Mouse (Mus musculus): ENCODE results near the gene Gm16253. TPM values are rescaled to one million over a fixed set of nuclear protein-coding genes. Genes with fewer than 3 reads are reported as not detected.
"Not testable (repeated sequence)": the region's sequence is repeated elsewhere in the genome, so short reads cannot be mapped to it uniquely, and the experiment has no call there.

Gm16253 gene
- polyA plus RNA-seq, 1 experiment from 2014 or later: 2.0 TPM

- H3K27me3 ChIP-seq: peaks cover 7% of the 10 kb centered on the region
- peaks cover 60% of the 10 kb centered on the region for H3K4me1 ChIP-seq
- H3K4me2 ChIP-seq (replicated peaks): peak overlapping the region; percentile 55
- H3K9me3 ChIP-seq (replicated peaks): no peaks in the 10 kb centered on the region
- ATAC-seq (ENCODE audit: insufficient number of reproducible peaks, low FRiP score, low TSS enrichment, low read depth): peak; percentile 69
- under 1% methylated on average over 35 of the region's 40 CpGs for WGBS
- H3K9ac ChIP-seq: peak overlapping the region; percentile 70
- H3K36me3 ChIP-seq: 0 out of 2 replicates have a peak, but pooled peaks cover 4% of the 10 kb centered on the region
- H3K27ac ChIP-seq (replicated peaks): peak overlapping the region; percentile 97
- H3K4me3 ChIP-seq (replicated peaks): peak overlapping the region; percentile 75
These were observed 24.5 kb downstream of the Gm16253 start for GRCm38 (mm10) chr3:96601251-96601787.

- 17% methylated on average over 10 of the region's 10 CpGs for WGBS
- Histone ChIP-seq H3K9ac (peak overlapping the region; percentile 26), H3K36me3 (0 out of 2 replicates have a peak, but pooled peaks cover 4% of the 10 kb centered on the region), H3K4me3 (replicated peaks) (peak overlapping the region; percentile 75), H3K27me3 (peaks cover 4% of the 10 kb centered on the region; the same call in 1 of the 2 replicates), H3K4me1 (peaks cover 52% of the 10 kb centered on the region), H3K27ac (replicated peaks) (peak overlapping the region; percentile 97), H3K9me3 (replicated peaks) (no peaks in the 10 kb centered on the region), H3K4me2 (replicated peaks) (peak overlapping the region; percentile 55)
- no peak for ATAC-seq (ENCODE audit: insufficient number of reproducible peaks, low FRiP score, low TSS enrichment, low read depth)
These were observed 25.3 kb downstream of the Gm16253 start for GRCm38 (mm10) chr3:96601941-96602703.

GRCm38 (mm10) chr3:96602704-96603084 is 25.9 kb downstream of the Gm16253 start:
- no peaks in the 10 kb centered on the region for H3K9me3 ChIP-seq (replicated peaks)
- peak overlapping the region; percentile 75 for H3K4me3 ChIP-seq (replicated peaks)
- ATAC-seq (ENCODE audit: insufficient number of reproducible peaks, low FRiP score, low TSS enrichment, low read depth): no peak
- H3K36me3 ChIP-seq: 0 out of 2 replicates have a peak, but pooled peaks cover 4% of the 10 kb centered on the region
- H3K4me2 ChIP-seq (replicated peaks): peak overlapping the region; percentile 55
- 41% methylated on average over 5 of the region's 5 CpGs for WGBS
- peaks cover 47% of the 10 kb centered on the region for H3K4me1 ChIP-seq
- H3K27ac ChIP-seq (replicated peaks): peak overlapping the region; percentile 97
- H3K9ac ChIP-seq: peak overlapping the region; percentile 26
- no peaks in the 10 kb centered on the region; the same call in 1 of the 2 replicates for H3K27me3 ChIP-seq

GRCm38 (mm10) chr3:96603311-96603710 is 26.5 kb downstream of the Gm16253 start:
- H3K9ac ChIP-seq: peak overlapping the region; percentile 26; the same call in 1 of the 2 replicates
- ATAC-seq (ENCODE audit: insufficient number of reproducible peaks, low FRiP score, low TSS enrichment, low read depth): no peak
- WGBS: 42% methylated on average over 5 of the region's 5 CpGs

GRCm38 (mm10) chr3:96606007-96606406 is 29.2 kb downstream of the Gm16253 start:
- H3K27me3 ChIP-seq; H3K4me2 ChIP-seq (replicated peaks); H3K9me3 ChIP-seq (replicated peaks); H3K27ac ChIP-seq (replicated peaks); ATAC-seq (ENCODE audit: insufficient number of reproducible peaks, low FRiP score, low TSS enrichment, low read depth); H3K9ac ChIP-seq; H3K4me3 ChIP-seq (replicated peaks): not testable (repeated sequence)
- 82% methylated on average over 4 of the region's 4 CpGs for WGBS
- Histone ChIP-seq H3K36me3 (peaks cover 14% of the 10 kb centered on the region), H3K4me1 (peaks cover 22% of the 10 kb centered on the region)

More at GRCm38 (mm10) chr3:96603311-96603710, 26.5 kb downstream of the Gm16253 start:
- Histone ChIP-seq H3K9me3 (replicated peaks) (no peaks in the 10 kb centered on the region), H3K4me1 (peaks cover 41% of the 10 kb centered on the region), H3K36me3 (peaks cover 8% of the 10 kb centered on the region; the same call in 1 of the 2 replicates), H3K4me2 (replicated peaks) (peak overlapping the region; percentile 55), H3K27ac (replicated peaks) (peak overlapping the region; percentile 97), H3K4me3 (replicated peaks) (peak overlapping the region; percentile 75), H3K27me3 (no peaks in the 10 kb centered on the region)

GRCm38 (mm10) chr3:96606618-96607017 is 29.8 kb downstream of the Gm16253 start:
- no peak for ATAC-seq (ENCODE audit: insufficient number of reproducible peaks, low FRiP score, low TSS enrichment, low read depth)
- H3K4me1 ChIP-seq: peaks cover 22% of the 10 kb centered on the region
- H3K4me2 ChIP-seq (replicated peaks): no peak overlapping the region

GRCm38 (mm10) chr3:96617941-96618340 is 41.2 kb downstream of the Gm16253 start:
- Histone ChIP-seq H3K4me1 (peaks cover 3% of the 10 kb centered on the region), H3K36me3 (peaks cover 50% of the 10 kb centered on the region), H3K4me2 (replicated peaks) (no peak overlapping the region), H3K9ac (no peak overlapping the region), H3K4me3 (replicated peaks) (no peak overlapping the region), H3K9me3 (replicated peaks) (no peaks in the 10 kb centered on the region), H3K27ac (replicated peaks) (peak overlapping the region; percentile 52), H3K27me3 (no peaks in the 10 kb centered on the region)
- no peak for ATAC-seq (ENCODE audit: insufficient number of reproducible peaks, low FRiP score, low TSS enrichment, low read depth)
- 51% methylated on average over 3 of the region's 3 CpGs for WGBS

More at GRCm38 (mm10) chr3:96606618-96607017, 29.8 kb downstream of the Gm16253 start:
- H3K27me3 ChIP-seq: no peaks in the 10 kb centered on the region
- no peaks in the 10 kb centered on the region for H3K9me3 ChIP-seq (replicated peaks)
- H3K9ac ChIP-seq: no peak overlapping the region
- H3K36me3 ChIP-seq: peaks cover 18% of the 10 kb centered on the region
- H3K27ac ChIP-seq (replicated peaks): no peak overlapping the region
- WGBS: 86% methylated on average over 4 of the region's 4 CpGs
- no peak overlapping the region for H3K4me3 ChIP-seq (replicated peaks)

GRCm38 (mm10) chr3:96623201-96623600 is 46.4 kb downstream of the Gm16253 start:
- H3K4me1 ChIP-seq: no peaks in the 10 kb centered on the region
- WGBS: 89% methylated on average over 4 of the region's 4 CpGs
- no peak overlapping the region for H3K27ac ChIP-seq (replicated peaks)
- no peak overlapping the region for H3K4me3 ChIP-seq (replicated peaks)
- no peaks in the 10 kb centered on the region for H3K9me3 ChIP-seq (replicated peaks)
- no peak overlapping the region for H3K4me2 ChIP-seq (replicated peaks)
- ATAC-seq (ENCODE audit: insufficient number of reproducible peaks, low FRiP score, low TSS enrichment, low read depth): no peak
- H3K27me3 ChIP-seq: no peaks in the 10 kb centered on the region
- no peak overlapping the region for H3K9ac ChIP-seq
- peaks cover 47% of the 10 kb centered on the region for H3K36me3 ChIP-seq

- WGBS: under 1% methylated on average over 48 of the region's 48 CpGs
- Histone ChIP-seq H3K9me3 (replicated peaks) (no peaks in the 10 kb centered on the region), H3K4me2 (replicated peaks) (peak within 1 kb of the TSS; percentile 79), H3K4me3 (replicated peaks) (peak within 1 kb of the TSS; percentile 75), H3K36me3 (peaks cover 38% of the 10 kb centered on the region), H3K27ac (replicated peaks) (peak within 1 kb of the TSS; percentile 88), H3K9ac (peak within 1 kb of the TSS; percentile 72), H3K27me3 (no peaks in the 10 kb centered on the region), H3K4me1 (peaks cover 26% of the 10 kb centered on the region)
- ATAC-seq (ENCODE audit: insufficient number of reproducible peaks, low FRiP score, low TSS enrichment, low read depth): peak; percentile 93
These were observed 53.2 kb downstream of the Gm16253 start, which contains the start of gene Rbm8a for GRCm38 (mm10) chr3:96629729-96630600. TSS of gene Rbm8a (plus strand) at chr3:96629933.
